Mouse (Mus musculus) lung, embryonic 16.5 days (tissue): ENCODE measurements around the gene Hs2st1. TPM values are rescaled to one million over a fixed set of nuclear protein-coding genes. Genes with fewer than 3 reads are reported as not detected.
A peak's percentile ranks its signal among the peaks of the same experiment; 100 is the strongest.

ENCODE experiments used
- ATAC-seq: fragments of 200-750 bp; cut with Nextera tagmentation; 2 replicates; pipeline ENCODE4 v1.8.0; 2017; ENCODE audit warnings: low read depth, mild to moderate bottlenecking, moderate library complexity
- H3K27ac ChIP-seq: fragments of 300-500 bp; sonication (generic); 2 replicates; pipeline ENCODE4 v1.5.1; 2014; ENCODE audit warnings: mild to moderate bottlenecking, control low read depth, low read length
- H3K27me3 ChIP-seq: fragments of 300-500 bp; sonication (generic); 2 replicates; pipeline ENCODE4 v1.6.1; 2014; ENCODE audit warnings: low read depth, low read length, mixed read lengths; ENCODE audit not compliant: control insufficient read depth, insufficient read depth
- H3K36me3 ChIP-seq: fragments of 300-500 bp; sonication (generic); 2 replicates; pipeline ENCODE4 v1.6.1; 2014; ENCODE audit warnings: low read length; ENCODE audit not compliant: control insufficient read depth, insufficient read depth
- H3K4me1 ChIP-seq: fragments of 300-500 bp; sonication (generic); replicated peaks from 2 replicates; pipeline ENCODE4 v1.6.1; 2014; ENCODE audit warnings: low read length, mixed read lengths; ENCODE audit not compliant: control insufficient read depth, insufficient read depth
- H3K4me2 ChIP-seq: fragments of 300-500 bp; sonication (generic); 2 replicates; pipeline ENCODE4 v1.6.1; 2014; ENCODE audit warnings: low read depth, low read length, control low read depth
- H3K4me3 ChIP-seq: fragments of 300-500 bp; sonication (generic); 2 replicates; pipeline ENCODE4 v1.5.1; 2014; ENCODE audit warnings: mild to moderate bottlenecking, low read length, control low read depth
- H3K9ac ChIP-seq: fragments of 300-500 bp; sonication (generic); 2 replicates; pipeline ENCODE4 v1.6.1; 2014; ENCODE audit warnings: low read length, control low read depth
- H3K9me3 ChIP-seq: fragments of 300-500 bp; sonication (generic); 2 replicates; pipeline ENCODE4 v1.6.1; 2016; ENCODE audit warnings: low read length; ENCODE audit not compliant: control insufficient read depth
- WGBS: fragments of 180-500 bp; shearing (Covaris S2); extraction: QIAGEN DNeasy Blood & Tissue Kit; methylation state at CpG from one replicate; pipeline ENCODE4 v1.1.7; 2014; 5-methylcytosine and 5-hydroxymethylcytosine counted together
- polyA plus RNA-seq: library from polyadenylated mRNA; unstranded; fragments of >200 nt; fragmentation: Nextera tagmentation; extraction: Ambion mirVana; gene quantifications from 2 replicates; pipeline ENCODE4 v1.2.1, GENCODE M21; 2015

Gene Hs2st1
- polyA plus RNA-seq, 1 experiment from 2014 or later = 10.9 TPM

GRCm38 (mm10) chr3:144386446-144386845, 183.5 kb downstream of the Hs2st1 start:
- H3K27me3 ChIP-seq = no peaks in the 10 kb centered on the region
- no peaks in the 10 kb centered on the region for H3K36me3 ChIP-seq
- H3K27ac ChIP-seq = no peak overlapping the region
- 66% methylated on average over 4 of the region's 4 CpGs for WGBS
- no peak for ATAC-seq
- H3K9ac ChIP-seq = no peak overlapping the region
- H3K9me3 ChIP-seq = no peaks in the 10 kb centered on the region
- H3K4me3 ChIP-seq = no peak overlapping the region
- H3K4me1 ChIP-seq = no peaks in the 10 kb centered on the region
- no peak overlapping the region for H3K4me2 ChIP-seq

- ATAC-seq = no peak
- no peak overlapping the region for H3K4me3 ChIP-seq
- WGBS = 80% methylated on average over 10 of the region's 10 CpGs
- H3K36me3 ChIP-seq = no peaks in the 10 kb centered on the region
- no peak overlapping the region for H3K9ac ChIP-seq
- no peak overlapping the region for H3K4me2 ChIP-seq
- H3K4me1 ChIP-seq = no peaks in the 10 kb centered on the region; the same call in 1 of the 2 replicates
- no peaks in the 10 kb centered on the region for H3K27me3 ChIP-seq
- H3K27ac ChIP-seq = no peak overlapping the region
- H3K9me3 ChIP-seq = no peaks in the 10 kb centered on the region
Measured at GRCm38 (mm10) chr3:144384648-144385047, 185.3 kb downstream of the Hs2st1 start.

GRCm38 (mm10) chr3:144381431-144381980, 188.5 kb downstream of the Hs2st1 start:
- no peak overlapping the region for H3K27ac ChIP-seq
- peak; percentile 54 for ATAC-seq
- no peaks in the 10 kb centered on the region for H3K27me3 ChIP-seq
- H3K9ac ChIP-seq = peak overlapping the region; percentile 59
- H3K4me1 ChIP-seq = no peaks in the 10 kb centered on the region; the same call in 1 of the 2 replicates
- H3K36me3 ChIP-seq = no peaks in the 10 kb centered on the region
- H3K4me2 ChIP-seq = peak overlapping the region; percentile 68
- H3K9me3 ChIP-seq = no peaks in the 10 kb centered on the region
- 35% methylated on average over 13 of the region's 16 CpGs for WGBS
- H3K4me3 ChIP-seq = peak overlapping the region; percentile 48

- no peaks in the 10 kb centered on the region for H3K27me3 ChIP-seq
- ATAC-seq = peak; percentile 99
- no peaks in the 10 kb centered on the region; the same call in 1 of the 2 replicates for H3K4me1 ChIP-seq
- H3K4me3 ChIP-seq = peak overlapping the region; percentile 48
- WGBS = 2% methylated on average over 18 of the region's 18 CpGs
- no peaks in the 10 kb centered on the region for H3K9me3 ChIP-seq
- H3K27ac ChIP-seq = no peak overlapping the region
- H3K36me3 ChIP-seq = no peaks in the 10 kb centered on the region
- H3K4me2 ChIP-seq = peak overlapping the region; percentile 68
- H3K9ac ChIP-seq = peak overlapping the region; percentile 59
Measured at GRCm38 (mm10) chr3:144380921-144381320, 189.1 kb downstream of the Hs2st1 start.

- WGBS = 76% methylated on average over 4 of the region's 4 CpGs
- no peaks in the 10 kb centered on the region for H3K9me3 ChIP-seq
- H3K36me3 ChIP-seq = no peaks in the 10 kb centered on the region
- no peak for ATAC-seq
- H3K9ac ChIP-seq = no peak overlapping the region
- no peaks in the 10 kb centered on the region for H3K27me3 ChIP-seq
- H3K27ac ChIP-seq = no peak overlapping the region
- no peak overlapping the region for H3K4me2 ChIP-seq
- no peak overlapping the region for H3K4me3 ChIP-seq
- no peaks in the 10 kb centered on the region; the same call in 1 of the 2 replicates for H3K4me1 ChIP-seq
Measured at GRCm38 (mm10) chr3:144379801-144380200, 190.2 kb downstream of the Hs2st1 start.

Other genes with a start within 250 kb of the Hs2st1 start
- gene Selenof, start 123 bp upstream of the Hs2st1 start, polyA plus RNA-seq = 756 and 782 TPM in 2 replicates
- gene Sh3glb1, start 150.2 kb upstream of the Hs2st1 start, polyA plus RNA-seq = 106 and 119 TPM in 2 replicates
- 3.8 and 4.0 TPM in 2 replicates for gene Clca3a1, start 190.8 kb upstream of the Hs2st1 start, polyA plus RNA-seq
- 1.8 and 4.0 TPM in 2 replicates for gene Clca3a2, start 249.3 kb upstream of the Hs2st1 start, polyA plus RNA-seq